Mouse (Mus musculus) c-Kit-positive CD71-negative TER-119-negative erythroid progenitor cells, embryonic 14.5 days (primary cell): ENCODE measurements at regions not wholly inside any gene's neighbourhood (a gene's known extent, or its start where the extent isn't known, plus 50 kb on each side); places are given as distances from the start of the nearest gene placed in this dataset.

Experiments
- DNase-seq: peaks from one replicate; pipeline ENCODE4 v3.0.0-alpha.2; 2013; ENCODE audit warnings: low read depth

DNA sequence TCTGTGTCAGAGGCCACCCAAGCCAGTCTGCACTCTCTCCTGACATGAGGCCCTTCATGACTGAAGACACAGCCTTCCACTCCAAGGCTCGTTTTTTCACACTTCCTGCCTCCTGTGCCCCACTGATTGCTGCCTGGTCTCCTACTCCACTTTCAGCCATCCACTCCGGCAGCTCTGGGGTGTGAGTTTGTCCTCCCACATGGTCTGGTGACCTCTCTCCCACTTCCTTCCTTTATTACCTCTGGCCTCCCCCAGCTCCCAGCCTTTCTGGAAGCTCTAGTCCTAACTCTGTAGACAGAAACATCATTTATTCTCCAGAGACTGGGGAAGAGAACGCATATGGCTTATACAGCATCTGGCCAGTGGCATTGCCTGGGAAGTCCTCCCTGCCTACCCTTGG is 349.0 kb downstream of the Ptpru start:
- DNase-seq, result no peak

DNA sequence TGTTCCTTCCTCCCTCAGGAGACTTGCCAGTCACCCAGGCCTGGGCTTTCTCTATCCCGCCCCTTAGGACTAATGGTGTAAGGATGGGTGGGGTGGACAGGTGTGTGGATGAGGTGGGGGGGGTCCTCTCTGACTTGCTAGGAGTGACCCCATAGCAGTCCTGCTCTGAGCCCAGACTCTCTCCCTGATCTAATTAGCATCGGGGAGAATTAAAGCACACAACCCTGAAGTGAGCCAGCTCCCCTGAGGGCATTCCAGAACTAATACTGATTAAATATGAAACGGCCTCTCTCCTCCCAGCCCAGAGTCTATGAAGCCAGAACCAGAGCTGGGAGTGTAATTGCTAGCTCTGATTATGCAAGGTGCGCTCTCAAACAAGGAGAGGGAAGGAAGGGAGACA is 346.1 kb downstream of the Ptpru start:
- DNase-seq, result no peak

DNA sequence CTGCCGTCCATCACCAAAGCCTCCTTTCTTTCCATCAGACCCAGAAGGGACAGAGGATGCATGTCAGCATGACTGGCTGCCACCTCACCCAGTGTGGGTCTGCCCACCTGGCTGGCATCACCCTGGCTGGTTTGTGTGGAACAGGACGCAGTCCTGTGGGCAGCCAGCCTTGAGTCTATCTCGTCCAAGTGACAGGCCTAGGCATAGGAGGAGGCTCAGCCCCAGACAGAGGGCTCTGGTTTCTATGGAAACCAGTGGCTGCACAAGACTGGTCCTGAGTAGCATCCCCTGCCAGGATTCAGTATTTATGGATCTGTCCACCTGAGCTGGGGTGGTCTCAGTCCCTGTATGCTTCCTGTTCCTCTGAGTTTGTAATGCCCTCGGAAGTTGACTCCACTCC is 344.4 kb downstream of the Ptpru start:
- DNase-seq, result no peak

DNA sequence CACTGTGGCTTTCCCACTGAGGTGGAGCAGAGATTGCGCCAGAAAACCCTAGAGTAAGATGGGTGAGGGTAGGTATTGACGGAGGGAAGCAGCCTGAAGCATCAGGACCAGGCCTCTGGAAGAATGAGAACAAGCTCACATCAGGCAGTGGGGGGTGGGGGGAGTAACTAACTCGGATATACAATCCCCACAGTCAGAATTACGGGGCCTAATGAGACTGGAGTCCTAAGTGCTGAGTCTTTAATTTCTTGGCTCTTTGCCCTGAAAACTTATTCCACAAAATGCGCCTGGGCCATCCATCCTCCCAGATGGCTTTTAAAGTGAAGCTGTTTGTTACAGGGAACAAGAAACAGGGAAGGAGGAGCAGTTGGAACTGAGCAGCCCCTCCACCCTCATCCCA is 341.2 kb downstream of the Ptpru start:
- no peak for DNase-seq

DNA sequence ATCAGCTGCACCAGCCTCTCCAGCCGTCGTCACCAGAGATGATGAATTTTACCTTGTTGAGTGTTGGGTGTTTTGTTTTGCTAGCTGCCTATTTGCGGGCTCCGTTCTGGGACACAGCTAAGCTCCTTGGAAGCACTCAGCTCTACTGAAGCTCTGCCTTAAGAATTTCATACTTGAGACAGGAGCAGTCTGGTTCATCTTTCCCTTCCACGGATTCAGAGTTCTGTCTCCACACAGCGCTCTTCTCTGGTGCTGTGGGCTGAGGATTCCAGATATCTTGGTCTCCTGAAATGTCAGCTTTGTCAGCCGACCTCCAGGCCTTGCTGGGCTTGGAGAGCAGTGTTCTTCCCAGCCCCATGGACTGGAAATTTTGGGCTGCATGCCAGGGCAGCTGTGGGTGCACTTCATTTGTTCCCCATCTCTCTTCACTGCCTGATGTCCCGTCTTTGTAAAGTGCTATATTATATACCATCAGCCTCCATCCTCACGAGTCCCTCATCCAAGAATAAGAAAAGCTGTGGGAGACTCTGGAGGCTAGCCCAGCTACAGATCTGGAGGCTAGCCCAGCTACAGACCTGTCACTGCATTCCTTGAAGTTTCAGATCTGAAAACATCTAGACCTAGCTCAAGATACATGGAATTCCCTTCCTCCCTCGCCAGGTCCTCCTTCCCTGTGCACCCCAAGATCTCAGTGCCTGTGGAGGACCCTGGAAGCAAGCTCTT is 337.0 kb downstream of the Ptpru start:
- no peak for DNase-seq

DNA sequence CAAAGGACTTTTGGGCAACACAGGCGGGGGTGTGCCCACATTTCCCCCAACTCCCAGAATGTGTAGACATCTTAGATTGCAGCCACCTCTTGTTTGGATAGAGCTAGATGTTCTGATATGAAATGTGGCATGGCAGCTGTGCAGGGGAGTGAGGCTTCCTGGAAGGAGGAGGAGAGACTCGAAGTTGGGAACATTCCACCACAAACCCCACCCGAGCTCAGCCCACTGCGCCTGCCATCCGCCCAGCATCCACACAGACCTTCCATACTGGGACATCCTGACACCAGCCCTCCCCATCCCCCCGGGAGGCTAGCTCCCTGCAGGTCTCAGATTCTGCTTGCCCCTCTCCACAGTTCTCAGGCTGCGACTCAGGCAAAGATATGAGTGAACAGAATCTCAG is 329.9 kb downstream of the Ptpru start:
- DNase-seq, result no peak

DNA sequence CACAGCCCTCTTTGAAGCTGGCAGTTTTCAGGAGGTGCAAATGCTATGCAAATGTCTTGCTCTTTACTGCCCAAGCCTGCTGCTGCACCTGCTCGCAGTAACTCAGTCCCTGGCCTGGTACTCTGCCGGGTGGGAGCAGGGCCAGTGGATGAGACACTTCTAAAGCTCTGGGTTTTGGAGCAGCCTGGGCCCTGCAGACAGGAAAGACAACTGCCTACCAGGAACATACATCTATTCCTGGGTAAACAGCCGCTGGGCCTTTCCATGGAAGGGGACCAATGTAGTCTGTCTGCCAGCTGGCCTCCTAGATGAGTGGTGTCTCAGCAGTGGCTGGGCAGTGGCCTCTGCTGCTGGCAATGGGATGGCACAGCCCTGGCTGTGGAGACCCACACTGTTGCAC is 326.5 kb downstream of the Ptpru start:
- no peak for DNase-seq

DNA sequence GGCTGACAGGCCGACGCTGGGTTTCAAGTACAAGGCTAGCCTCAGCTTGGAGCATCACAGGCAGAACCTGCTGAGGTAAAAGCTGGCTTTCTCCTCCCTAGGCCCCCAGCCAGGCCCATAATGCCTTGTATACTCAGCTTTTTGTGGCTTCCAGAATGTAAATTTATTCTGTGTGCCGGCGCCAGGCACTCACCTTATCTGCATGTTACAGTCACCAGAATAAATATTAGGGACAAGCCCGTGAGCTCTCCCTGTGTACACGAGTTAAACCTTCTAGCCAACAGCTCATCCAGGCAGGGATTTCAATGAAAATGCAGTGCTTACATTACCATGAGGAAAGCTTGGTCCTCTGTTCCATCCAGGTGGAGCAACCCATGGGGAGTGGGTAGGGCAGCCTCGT is 325.3 kb downstream of the Ptpru start:
- DNase-seq, result no peak

DNA sequence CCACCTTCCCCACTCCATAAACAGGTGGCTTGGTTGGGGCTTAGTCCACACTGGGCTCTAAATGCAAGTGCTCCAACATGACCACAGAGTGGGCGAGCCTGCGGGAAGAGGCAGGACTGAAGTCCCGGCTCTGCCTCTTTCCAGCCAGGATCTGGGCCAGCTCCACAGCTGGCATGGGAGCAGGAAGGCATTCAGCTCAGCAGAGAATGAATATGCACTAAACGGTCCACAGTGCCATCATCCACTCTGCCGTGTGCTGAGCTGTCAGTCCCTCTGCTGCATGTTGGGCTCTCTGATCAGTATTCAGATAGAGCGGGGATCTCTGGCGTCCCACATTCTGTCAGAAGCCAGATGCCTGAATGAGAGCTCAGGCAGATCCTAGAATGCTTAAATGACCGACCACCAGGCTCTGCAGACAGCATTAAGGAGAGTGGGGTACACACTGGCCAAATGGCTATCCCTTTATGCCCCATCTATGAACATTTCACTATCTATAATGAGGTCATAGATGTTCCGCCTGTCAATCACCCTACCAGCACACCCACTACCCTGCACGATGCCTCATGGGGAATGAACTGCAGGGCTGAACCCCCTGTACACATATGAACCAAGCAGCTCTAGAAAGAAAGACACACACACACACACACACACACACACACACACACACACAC is 317.3 kb downstream of the Ptpru start:
- DNase-seq, result no peak

DNA sequence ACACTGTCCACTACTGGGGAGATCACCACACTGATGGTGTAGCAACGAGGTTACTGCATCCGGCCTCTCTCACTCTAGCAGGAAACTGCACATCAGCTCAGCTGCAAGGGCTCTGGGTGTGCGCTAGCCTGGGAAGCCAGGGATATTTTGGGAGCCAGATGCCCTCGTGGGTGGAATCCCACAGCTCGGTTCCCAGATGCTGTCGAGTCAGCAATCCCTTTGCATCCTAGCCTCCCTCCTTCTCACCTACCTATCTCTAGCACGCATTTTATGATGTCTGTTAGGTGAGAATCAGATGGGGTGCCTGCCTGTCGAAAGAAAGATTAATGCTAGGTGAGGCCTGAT is 316.8 kb downstream of the Ptpru start:
- no peak for DNase-seq

DNA sequence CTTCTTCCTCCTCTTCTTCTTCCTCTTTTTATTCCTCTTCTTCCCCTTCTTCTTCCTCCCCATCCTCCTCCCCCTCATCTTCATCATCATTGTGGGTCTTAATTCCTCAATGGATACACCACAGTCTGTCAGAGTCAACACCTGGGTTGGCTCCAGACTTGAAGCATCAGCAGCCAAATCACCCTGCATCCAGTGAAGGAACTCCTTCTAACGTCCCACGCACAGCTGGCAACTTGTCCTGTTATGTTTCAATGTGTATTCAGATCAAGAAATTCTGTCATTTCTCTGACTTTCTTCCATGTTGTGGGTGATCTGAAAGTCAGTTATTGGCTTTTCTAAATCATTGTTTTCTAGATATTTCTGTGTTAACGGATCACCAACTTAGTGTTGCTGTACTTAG is 312.9 kb downstream of the Ptpru start:
- no peak for DNase-seq

DNA sequence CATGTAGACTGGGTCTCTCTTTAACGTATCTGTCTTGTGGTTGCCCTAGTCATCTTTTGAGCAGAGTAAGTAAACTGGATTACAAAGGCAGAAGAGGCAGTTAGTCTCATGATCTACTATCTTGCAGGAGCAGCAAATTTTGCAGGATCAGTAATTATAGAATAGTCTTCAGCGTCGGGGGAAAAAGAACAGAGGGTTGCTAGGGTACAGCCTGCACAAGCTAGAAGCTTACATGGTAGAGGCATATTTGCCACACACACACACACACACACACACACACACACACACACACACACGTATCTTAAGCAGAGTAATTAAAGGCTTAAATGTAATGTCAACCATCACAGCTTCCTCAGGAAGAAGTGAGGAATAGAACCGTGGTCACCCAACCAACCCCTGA is 307.6 kb downstream of the Ptpru start:
- DNase-seq, result no peak

DNA sequence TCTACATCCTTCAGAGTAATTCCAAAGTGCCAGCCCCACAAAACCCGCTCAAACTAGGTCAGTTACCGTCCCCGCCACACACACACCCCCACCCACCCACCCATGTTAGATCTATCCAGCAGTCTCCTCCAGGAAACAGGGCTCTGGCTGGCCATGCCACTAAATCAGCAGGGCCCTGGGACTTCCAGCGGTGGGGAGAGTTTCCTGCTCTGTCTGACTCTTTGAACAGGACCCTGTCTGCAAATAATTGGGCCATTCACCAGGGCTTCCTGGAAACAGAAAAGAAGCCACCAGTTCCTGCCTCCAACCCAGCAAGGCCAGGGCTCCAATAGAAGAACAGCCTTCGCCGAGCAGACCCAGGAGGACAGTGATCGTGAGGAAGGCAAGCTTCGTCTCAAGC is 307.1 kb downstream of the Ptpru start:
- no peak for DNase-seq

DNA sequence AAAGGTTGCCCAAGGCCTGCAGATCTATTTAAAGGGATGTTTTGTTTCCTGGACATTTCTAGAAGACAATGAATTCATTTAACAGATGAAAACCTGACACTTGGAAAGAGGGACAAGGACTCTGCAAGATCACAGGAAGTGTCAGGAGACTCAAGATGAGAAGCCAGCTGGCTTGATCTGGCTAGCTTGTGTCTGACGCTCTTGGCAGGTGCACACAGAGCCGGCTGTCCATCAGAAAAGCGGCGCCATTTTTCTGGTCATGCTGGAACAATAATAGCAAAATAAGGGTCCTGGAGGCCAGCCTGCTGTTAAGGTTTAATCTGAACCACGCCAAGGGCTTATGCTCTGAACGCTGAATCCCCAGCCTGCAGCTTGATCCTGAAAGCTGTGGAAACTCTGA is 303.3 kb downstream of the Ptpru start:
- no peak for DNase-seq

DNA sequence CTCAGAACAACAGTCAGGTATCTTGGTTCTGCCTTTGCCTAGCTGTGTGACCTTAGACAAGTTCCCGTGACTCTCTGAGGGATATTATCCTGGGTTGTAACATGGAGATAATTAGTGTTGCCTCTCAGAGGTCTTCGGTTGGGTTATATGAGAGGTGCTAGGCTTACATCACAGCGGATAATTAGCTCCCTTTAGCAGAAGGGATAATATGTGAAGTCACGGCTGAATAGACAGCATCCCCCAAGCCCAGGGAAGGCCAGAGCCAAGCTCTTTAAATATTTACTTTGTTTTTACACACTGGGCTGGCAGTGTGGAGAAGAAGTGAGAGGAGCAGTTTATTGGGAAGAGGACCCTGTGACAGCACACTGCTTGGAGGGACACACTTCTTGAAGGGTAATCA is 299.9 kb downstream of the Ptpru start:
- DNase-seq, result no peak

DNA sequence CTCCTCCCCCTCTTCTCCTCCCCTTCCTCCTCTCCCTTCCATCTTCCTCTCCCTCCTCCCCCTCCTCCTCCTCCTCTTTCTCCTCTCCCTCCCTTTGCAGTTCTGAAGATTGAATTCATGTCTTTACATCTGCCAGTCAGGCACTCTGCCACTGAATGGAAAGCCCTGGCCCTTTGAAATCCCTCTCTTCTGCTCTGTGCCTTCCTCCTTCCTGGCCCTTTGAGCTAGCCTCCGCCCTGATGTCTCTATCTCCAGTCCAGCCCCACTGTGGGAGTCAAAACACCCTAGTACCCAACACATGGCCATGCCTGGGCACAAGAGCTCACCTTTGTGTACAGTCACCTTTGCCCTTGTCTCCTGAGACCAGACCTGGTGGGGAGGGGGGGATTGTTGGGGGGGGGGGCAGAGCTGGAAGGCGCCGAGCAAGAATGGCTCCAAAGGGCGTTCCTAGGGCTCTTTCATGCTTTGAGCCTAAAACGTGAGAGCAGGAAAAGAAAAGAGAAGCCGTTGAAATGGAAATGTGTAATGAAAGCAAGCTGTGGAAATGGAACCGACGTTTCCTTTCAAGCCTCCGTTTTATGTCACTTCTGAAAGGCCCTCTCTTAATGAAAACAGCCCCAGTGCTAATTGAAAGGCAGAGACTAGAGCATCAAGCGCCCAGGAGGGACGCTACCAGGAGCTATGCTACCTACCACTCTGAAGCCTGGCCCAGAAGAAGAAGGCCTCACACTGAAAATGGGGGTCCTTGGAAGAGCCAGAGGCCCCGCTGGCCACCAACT is 291.5 kb downstream of the Ptpru start:
- no peak for DNase-seq

DNA sequence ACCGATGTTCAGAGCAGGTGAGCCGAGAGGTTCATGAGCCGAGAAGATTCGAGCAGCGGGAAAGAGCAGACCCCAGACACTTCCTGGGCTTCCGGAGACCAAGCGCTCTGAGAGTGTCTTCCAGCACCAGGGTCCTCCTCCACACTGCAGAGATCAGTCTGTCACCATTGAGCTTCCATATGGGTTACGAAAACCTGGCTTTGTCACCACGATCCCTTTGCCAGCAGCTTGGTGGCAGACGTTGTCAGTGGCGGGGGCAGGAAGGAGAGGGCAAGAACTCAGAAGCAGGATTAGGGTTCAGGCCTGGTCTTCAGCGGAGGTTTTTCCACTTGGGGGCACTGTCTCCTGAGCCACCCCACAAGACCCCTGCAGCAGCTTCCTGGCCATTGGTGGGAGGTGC is 288.5 kb downstream of the Ptpru start:
- no peak for DNase-seq

DNA sequence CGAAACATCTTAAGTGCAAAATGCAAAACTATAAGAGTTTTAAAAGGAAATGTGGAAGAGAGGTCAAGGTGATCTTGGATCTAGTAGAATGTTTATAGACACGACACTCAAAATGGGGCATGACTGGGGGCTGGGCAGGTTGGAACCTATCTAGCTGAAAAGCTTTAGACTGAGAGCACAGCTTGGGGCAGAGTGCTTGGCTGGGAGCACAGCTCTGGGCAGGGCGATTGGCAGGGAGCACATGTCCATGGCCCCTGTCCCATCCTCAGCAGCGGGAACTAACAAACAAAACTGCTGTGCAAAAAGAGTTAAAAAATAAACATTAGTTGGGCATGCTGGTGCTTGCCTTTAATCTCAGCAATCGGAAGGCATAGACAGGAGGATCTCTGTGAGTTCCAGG is 279.6 kb downstream of the Ptpru start:
- no peak for DNase-seq

DNA sequence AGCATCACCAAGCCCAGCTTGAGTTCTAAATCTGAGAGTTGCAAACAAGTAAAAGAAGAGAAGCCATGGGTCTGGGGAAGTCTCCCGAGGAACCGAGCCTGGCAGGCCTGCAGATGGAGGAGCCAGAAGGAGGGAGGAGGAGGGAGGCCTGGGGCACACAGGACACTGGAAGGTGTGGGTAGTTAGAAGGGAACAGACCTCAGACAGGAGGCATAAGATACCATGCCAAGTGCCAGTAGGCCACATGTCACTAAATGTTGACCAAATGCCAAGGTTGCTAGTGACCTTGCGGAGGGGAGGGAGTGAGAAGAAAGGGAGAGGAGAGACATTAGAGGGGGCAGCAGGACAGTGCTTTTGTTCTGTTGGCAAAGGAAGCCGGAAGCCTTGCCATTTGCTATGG is 274.2 kb downstream of the Ptpru start:
- DNase-seq, result no peak

DNA sequence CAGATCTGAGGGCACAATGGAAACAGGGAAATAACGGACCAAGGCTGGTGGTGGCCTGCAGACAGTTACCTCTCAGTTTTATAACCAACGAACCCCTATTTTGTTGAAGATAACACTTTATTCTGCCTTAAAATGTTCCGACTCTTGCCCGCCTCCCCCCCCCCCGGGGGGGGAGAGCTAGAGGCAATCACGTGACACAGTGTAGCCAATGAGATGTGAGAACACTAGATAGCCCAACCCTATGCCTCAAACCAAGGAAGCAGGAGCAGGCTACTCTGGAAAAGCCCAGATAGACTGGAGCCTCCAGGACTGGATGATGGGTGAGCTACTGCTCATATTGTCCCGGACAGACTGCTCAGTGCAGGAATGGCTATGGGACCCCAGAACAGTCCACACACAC is 272.9 kb downstream of the Ptpru start:
- DNase-seq, result no peak

DNA sequence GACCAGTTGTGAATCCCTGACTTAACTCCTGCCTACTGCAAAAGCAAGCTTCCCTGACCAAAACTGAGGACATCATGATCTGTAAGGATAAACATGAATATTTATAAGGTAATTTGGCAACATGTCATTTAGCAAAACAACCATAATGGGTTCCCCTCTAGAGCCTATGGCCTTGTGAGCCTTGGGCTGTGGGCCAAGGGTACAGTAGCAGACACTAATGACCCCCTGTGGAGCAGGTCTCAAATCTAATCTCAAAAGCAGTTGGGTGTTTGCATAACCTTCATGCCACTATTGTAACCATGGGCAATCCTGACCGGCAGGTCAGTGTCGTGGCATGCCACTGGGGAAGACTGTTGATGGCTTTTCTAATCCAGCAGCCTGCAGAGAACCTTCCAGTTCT is 270.8 kb downstream of the Ptpru start:
- DNase-seq, result no peak

DNA sequence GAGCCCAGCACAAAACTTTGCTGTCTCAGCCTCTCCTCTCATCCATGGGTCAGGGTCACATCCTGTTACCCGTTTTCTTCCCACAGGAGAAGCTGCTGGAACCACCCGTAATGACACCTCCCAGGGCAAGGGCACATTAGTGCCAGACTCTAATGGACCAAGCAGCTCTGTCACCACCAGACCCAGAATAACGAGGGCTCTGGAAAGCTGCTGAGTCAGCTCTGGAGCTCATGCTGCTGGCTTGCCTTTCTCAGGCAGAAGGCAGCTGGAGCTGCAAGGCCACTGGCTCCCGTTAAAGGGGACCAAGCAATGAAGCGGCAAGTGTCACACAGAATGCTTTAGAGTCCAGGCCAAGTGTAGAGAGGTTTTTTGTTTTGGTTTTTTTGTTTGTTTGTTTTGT is 268.9 kb downstream of the Ptpru start:
- no peak for DNase-seq

DNA sequence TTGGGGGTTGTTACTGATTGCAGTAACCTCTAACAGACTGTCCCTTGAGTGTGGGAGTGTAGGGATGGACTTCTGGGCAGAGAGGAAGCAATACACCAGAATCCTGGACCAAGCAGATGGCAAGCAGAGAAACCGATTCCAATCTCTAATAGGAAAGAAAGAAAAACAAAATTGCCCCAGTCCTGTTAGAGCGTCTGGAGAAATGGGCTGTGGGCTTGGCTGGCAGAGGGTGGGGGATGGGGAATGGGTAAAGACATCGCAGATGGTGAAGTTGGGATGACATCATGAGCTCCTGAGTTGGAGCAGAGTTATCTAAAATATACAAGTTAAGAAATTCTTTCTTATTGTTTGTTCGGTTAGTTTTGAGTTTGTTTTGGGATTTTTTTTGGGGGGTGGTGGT is 260.5 kb downstream of the Ptpru start:
- DNase-seq, result no peak

DNA sequence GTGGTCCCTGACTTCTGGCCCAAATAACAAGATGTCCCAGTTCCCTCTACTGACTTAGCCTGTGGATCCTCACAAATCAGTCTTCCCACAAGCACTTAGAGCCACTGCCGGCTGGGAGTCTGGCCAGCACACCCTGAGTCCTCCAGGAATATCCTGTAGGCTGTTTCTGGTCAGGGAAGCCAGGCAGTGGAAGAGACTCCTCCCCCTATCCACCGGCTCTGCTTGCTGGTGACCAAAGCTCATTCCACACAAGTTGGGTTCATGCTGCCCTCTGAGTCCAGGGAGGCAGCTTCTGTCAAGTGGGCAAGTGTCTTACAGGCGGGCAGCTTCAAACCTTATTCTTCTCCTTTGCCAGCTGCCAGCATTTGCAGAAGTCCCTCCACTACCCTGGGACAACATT is 252.1 kb downstream of the Ptpru start:
- DNase-seq, result no peak
